Mouse (Mus musculus) frontal cortex, adult 2 months (tissue): Measurements from ENCODE around the gene Gcsam. TPM values are rescaled to one million over a fixed set of nuclear protein-coding genes. Genes with fewer than 3 reads are reported as not detected.

Experiments used
- DNase-seq, 2 experiments: peaks; one replicate each; pipeline ENCODE4 v3.0.0; 2022; ENCODE audit warnings: low spot score in 1 of 2; ENCODE audit errors: extremely low spot score in 1 of 2
- polyA plus RNA-seq: library from polyadenylated mRNA; depleted of rRNA; stranded (reverse); fragments of >200 nt; gene quantifications from 2 replicates; pipeline ENCODE4 v1.2.3, GENCODE M21; 2012; rRNA removed

Gene Gcsam
- polyA plus RNA-seq, 1 experiment, result not detected

- no peak for DNase-seq
Observed at GRCm38 (mm10) chr16:45643944-45644343, 33.8 kb downstream of the Gcsam start.

GRCm38 (mm10) chr16:45644380-45644779 is 34.2 kb downstream of the Gcsam start:
- DNase-seq, result no peak

GRCm38 (mm10) chr16:45651497-45651896 is 41.3 kb downstream of the Gcsam start:
- no peak for DNase-seq

- no peak for DNase-seq
Observed at GRCm38 (mm10) chr16:45653009-45653933, 43.1 kb downstream of the Gcsam start.

GRCm38 (mm10) chr16:45653934-45654332 is 43.8 kb downstream of the Gcsam start, which contains the start of gene BC016579:
Gene BC016579, minus strand, starts transcription at chr16:45654068.
- DNase-seq, result no peak

- DNase-seq, result no peak
Observed at GRCm38 (mm10) chr16:45654465-45654864, 44.3 kb downstream of the Gcsam start.

- no peak for DNase-seq
Observed at GRCm38 (mm10) chr16:45657574-45658159, 47.5 kb downstream of the Gcsam start.

GRCm38 (mm10) chr16:45658248-45658647 is 48.1 kb downstream of the Gcsam start:
- no peak for DNase-seq

DNA sequence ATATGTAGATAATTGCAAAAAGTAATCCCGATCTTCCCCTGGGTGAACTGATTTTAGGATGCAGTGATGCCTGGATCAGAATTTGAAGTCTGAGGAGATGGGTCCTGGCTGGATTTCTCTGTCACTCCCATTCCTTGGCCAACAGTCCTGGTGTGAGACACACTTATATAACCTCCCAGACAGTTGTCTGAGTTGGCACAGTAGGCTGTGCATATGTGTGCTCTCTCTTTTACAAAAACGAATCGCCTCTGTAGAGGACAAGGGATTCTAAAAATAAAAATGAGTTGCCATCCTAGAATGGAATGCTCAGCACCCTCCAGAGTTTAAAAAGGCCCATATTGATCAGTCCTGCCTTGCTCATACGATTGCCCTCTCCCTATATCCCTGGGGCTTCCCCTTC is 49.4 kb downstream of the Gcsam start:
- peak; percentile 41 to 62 for DNase-seq

GRCm38 (mm10) chr16:45662381-45662780 is 52.2 kb downstream of the Gcsam start:
- no peak for DNase-seq

DNA sequence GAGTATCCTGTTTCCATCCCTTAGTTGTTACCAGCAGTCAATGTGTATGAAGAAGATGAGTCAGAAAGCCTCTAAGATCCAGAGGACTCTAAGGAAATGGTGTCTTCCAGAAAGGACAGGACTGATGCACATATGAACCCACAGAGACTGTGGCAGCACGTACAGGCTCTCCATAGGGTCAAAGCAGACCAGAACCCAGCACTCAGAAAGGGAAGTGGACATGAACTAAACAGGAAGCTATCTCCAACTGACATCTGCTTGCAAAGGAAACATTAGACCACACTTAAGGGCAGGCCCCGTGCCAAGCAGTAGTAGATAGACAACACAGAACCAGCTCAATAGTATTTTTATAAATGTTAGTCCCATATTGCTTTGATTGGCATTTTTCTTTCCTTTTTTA is 56.0 kb downstream of the Gcsam start:
- DNase-seq, result no peak

DNA sequence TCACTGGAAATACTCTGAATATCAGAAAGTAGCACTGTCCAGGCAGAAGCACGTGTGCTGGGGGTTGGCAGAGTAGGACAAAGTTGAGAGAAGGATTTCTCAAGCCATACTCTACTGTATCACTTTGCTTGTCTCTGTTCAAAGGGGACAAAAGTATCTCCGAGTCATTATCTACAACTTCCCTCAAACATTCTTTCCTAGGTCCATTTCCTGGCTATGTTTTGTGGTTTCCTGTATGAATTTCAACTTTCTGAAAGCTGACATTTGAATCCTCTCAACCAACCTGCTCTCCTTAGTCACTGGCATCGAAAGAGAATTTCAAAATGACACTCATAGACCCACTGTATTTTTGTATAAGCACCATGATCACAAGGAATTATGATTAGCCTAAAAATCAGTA is 58.0 kb downstream of the Gcsam start:
- DNase-seq, result no peak

DNA sequence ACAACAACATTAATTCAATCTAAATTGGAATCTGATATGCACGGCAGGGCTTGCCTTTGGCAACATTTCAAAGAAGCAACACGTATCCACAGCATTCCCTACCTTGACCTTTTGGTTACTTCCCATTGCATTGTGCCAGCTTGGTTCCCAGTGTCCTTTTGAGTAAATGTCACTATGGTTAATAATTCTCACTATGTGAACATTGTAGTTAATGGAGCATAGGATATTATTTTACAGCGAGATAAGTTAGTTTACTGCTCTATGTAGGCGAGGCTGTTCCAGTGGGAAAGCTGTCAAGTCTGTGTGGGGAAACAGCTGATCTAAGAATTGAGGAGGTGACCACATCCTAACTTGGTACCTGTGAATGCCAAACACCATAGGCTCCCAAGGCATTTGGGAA is 59.8 kb downstream of the Gcsam start:
- DNase-seq, result peak in 1 of 2 experiments; percentile 39

Other genes starting within 250 kb of the Gcsam start
- 95.4 and 112 TPM in 2 replicates for gene Cd200, start 201.3 kb upstream of the Gcsam start, polyA plus RNA-seq
- gene Gm609, start 117.4 kb upstream of the Gcsam start, polyA plus RNA-seq, result 0.44 and 0.50 TPM in 2 replicates
- not detected in 2 replicates for gene Gm17783, start 78.3 kb upstream of the Gcsam start, polyA plus RNA-seq
- gene Slc9c1, start 75.1 kb upstream of the Gcsam start, polyA plus RNA-seq, result not detected in 2 replicates
- 0.13 and 0.44 TPM in 2 replicates for gene BC016579, start 43.7 kb downstream of the Gcsam start, polyA plus RNA-seq
- gene Tmprss7, start 83.3 kb downstream of the Gcsam start, polyA plus RNA-seq, result 2.7 and 2.8 TPM in 2 replicates
- 452 and 462 TPM in 2 replicates for gene Tagln3, start 114.2 kb downstream of the Gcsam start, polyA plus RNA-seq
- 27.0 and 29.9 TPM in 2 replicates for gene Abhd10, start 132.6 kb downstream of the Gcsam start, polyA plus RNA-seq